Mouse (Mus musculus) small intestine, adult 2 months (tissue): ENCODE measurements around the gene Reps2. TPM values are rescaled to one million over a fixed set of nuclear protein-coding genes. Genes with fewer than 3 reads are reported as not detected.

Source experiments
- H3K27ac ChIP-seq: fragments of 200-500 bp; 2 replicates; pipeline ENCODE4 v1.5.1; 2012; ENCODE audit warnings: low read depth, low read length, control low read depth, inconsistent platforms; ENCODE audit not compliant: insufficient read depth
- H3K27me3 ChIP-seq: fragments of 200-500 bp; 2 replicates; pipeline ENCODE4 v1.6.1; 2012; ENCODE audit warnings: mild to moderate bottlenecking, moderate library complexity, low read length, inconsistent platforms; ENCODE audit not compliant: control insufficient read depth, insufficient read depth
- H3K36me3 ChIP-seq: fragments of 200-500 bp; 2 replicates; pipeline ENCODE4 v1.6.1; 2012; ENCODE audit warnings: mild to moderate bottlenecking, low read length, control low read depth, inconsistent platforms; ENCODE audit not compliant: control insufficient read depth, insufficient read depth
- H3K4me1 ChIP-seq: fragments of 200-500 bp; 2 replicates; pipeline ENCODE4 v1.6.1; 2012; ENCODE audit warnings: low read length, inconsistent platforms, mixed read lengths; ENCODE audit not compliant: control insufficient read depth, insufficient read depth, insufficient read length
- H3K4me3 ChIP-seq: fragments of 200-500 bp; 2 replicates; pipeline ENCODE4 v1.5.1; 2012; ENCODE audit warnings: low read depth, mild to moderate bottlenecking, control low read depth, inconsistent platforms, low read length, moderate library complexity
- CTCF ChIP-seq: fragments of 200-500 bp; IDR thresholded peaks from 2 replicates; pipeline ENCODE4 v1.5.1; 2012; ENCODE audit warnings: low read depth, mild to moderate bottlenecking, control low read depth, inconsistent platforms, low read length, moderate library complexity, mixed read lengths; ENCODE audit not compliant: insufficient replicate concordance, insufficient read length; ENCODE audit errors: extremely low read depth
- POLR2A ChIP-seq: fragments of 200-500 bp; IDR thresholded peaks from 2 replicates; pipeline ENCODE4 v1.6.1; 2012; ENCODE audit warnings: low read depth, mild to moderate bottlenecking, control low read depth, inconsistent platforms, low read length, moderate library complexity
- WGBS: fragments of 180-500 bp; shearing (Covaris S2); methylation state at CpG from one replicate; pipeline ENCODE4 v1.1.7; 2018; 5-methylcytosine and 5-hydroxymethylcytosine counted together
- polyA plus RNA-seq: library from polyadenylated mRNA; depleted of rRNA; stranded (reverse); fragments of >200 nt; gene quantifications from 2 replicates; pipeline ENCODE4 v1.2.3, GENCODE M21; 2012

Gene Reps2
- polyA plus RNA-seq, 1 experiment, result 2.6 TPM

GRCm38 (mm10) chrX:162555729-162556458 lies 87.6 kb downstream of the Reps2 start:
- no peaks in the 10 kb centered on the region; the same call in 1 of the 2 replicates for H3K36me3 ChIP-seq
- H3K4me3 ChIP-seq, result no peak overlapping the region
- no peak for TF ChIP-seq CTCF
- TF ChIP-seq POLR2A, result no peak
- no peaks in the 10 kb centered on the region for H3K4me1 ChIP-seq
- 90% methylated on average over 1 of the region's 1 CpGs for WGBS
- no peak overlapping the region for H3K27ac ChIP-seq
- no peaks in the 10 kb centered on the region for H3K27me3 ChIP-seq

GRCm38 (mm10) chrX:162554513-162554912 lies 88.9 kb downstream of the Reps2 start:
- 67% methylated on average over 3 of the region's 3 CpGs for WGBS
- Histone ChIP-seq H3K4me3 (no peak overlapping the region), H3K27ac (no peak overlapping the region), H3K4me1 (no peaks in the 10 kb centered on the region), H3K36me3 (no peaks in the 10 kb centered on the region; the same call in 1 of the 2 replicates), H3K27me3 (no peaks in the 10 kb centered on the region)
- TF ChIP-seq CTCF (no peak), POLR2A (no peak)

- Histone ChIP-seq H3K27ac (no peak overlapping the region), H3K36me3 (no peaks in the 10 kb centered on the region; the same call in 1 of the 2 replicates), H3K27me3 (no peaks in the 10 kb centered on the region), H3K4me3 (no peak overlapping the region), H3K4me1 (no peaks in the 10 kb centered on the region)
- TF ChIP-seq POLR2A, result no peak
- TF ChIP-seq CTCF, result no peak
- WGBS, result 76% methylated on average over 8 of the region's 8 CpGs
Measured at GRCm38 (mm10) chrX:162552383-162552782, 91.1 kb downstream of the Reps2 start.

- TF ChIP-seq CTCF (no peak), POLR2A (no peak)
- no peaks in the 10 kb centered on the region for H3K36me3 ChIP-seq
- no peak overlapping the region for H3K4me3 ChIP-seq
- H3K27me3 ChIP-seq, result no peaks in the 10 kb centered on the region
- H3K4me1 ChIP-seq, result no peaks in the 10 kb centered on the region
- no peak overlapping the region for H3K27ac ChIP-seq
Measured at GRCm38 (mm10) chrX:162545037-162545436, 98.4 kb downstream of the Reps2 start.

GRCm38 (mm10) chrX:162542576-162543227 lies 100.7 kb downstream of the Reps2 start:
- TF ChIP-seq POLR2A, result no peak
- no peak for TF ChIP-seq CTCF
- 63% methylated on average over 1 of the region's 1 CpGs for WGBS
- Histone ChIP-seq H3K36me3 (no peaks in the 10 kb centered on the region), H3K4me3 (no peak overlapping the region), H3K4me1 (no peaks in the 10 kb centered on the region), H3K27ac (no peak overlapping the region), H3K27me3 (no peaks in the 10 kb centered on the region)

- WGBS, result 97% methylated on average over 1 of the region's 1 CpGs
- Histone ChIP-seq H3K27me3 (no peaks in the 10 kb centered on the region), H3K27ac (no peak overlapping the region), H3K36me3 (no peaks in the 10 kb centered on the region), H3K4me3 (no peak overlapping the region), H3K4me1 (no peaks in the 10 kb centered on the region)
- TF ChIP-seq POLR2A (no peak), CTCF (no peak)
Measured at GRCm38 (mm10) chrX:162541961-162542360, 101.5 kb downstream of the Reps2 start.

GRCm38 (mm10) chrX:162531016-162531415 lies 112.4 kb downstream of the Reps2 start:
- no peaks in the 10 kb centered on the region for H3K4me1 ChIP-seq
- no peak overlapping the region for H3K27ac ChIP-seq
- TF ChIP-seq POLR2A, result no peak
- no peak for TF ChIP-seq CTCF
- 87% methylated on average over 2 of the region's 2 CpGs for WGBS
- H3K27me3 ChIP-seq, result no peaks in the 10 kb centered on the region
- H3K36me3 ChIP-seq, result no peaks in the 10 kb centered on the region
- H3K4me3 ChIP-seq, result no peak overlapping the region
